Mouse (Mus musculus) R1 (cell line): Measurements from ENCODE around the gene Atf5.

Source experiments
- DNase-seq: peaks from one replicate; pipeline ENCODE4 v3.0.0-alpha.2; 2018; ENCODE audit warnings: low read depth, low spot score

Atf5 gene

DNA sequence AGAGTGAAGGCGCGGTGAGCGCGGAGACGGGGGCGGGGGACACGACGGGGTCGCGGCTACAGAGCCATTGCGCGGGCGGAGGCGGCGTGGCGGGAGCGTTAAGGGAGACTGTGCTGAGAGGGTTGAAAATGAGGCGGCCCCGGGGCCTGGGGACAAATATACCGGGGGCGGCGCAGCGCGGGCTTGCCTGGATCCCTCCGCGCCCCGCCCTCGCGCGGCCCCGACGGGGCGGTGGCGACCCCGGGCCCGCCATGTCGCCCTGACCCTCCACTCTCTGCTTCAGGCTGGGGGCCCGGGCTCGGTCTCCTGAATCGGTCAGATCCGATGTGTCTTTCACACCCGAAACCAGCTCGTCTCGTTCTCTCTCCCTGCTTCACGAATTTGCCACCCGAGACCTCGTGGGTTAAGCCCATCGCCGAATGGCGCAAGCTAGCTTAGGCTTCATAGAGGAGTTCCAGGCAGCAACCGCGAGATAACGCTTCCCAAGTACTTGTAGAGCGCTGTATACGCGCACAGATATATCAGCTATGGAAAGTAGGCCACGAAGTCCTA is at the start of gene Atf5:
Atf5 (minus strand) TSS at position 189 of the 552 bp plus-strand sequence.
- peak; percentile 57 for DNase-seq

DNA sequence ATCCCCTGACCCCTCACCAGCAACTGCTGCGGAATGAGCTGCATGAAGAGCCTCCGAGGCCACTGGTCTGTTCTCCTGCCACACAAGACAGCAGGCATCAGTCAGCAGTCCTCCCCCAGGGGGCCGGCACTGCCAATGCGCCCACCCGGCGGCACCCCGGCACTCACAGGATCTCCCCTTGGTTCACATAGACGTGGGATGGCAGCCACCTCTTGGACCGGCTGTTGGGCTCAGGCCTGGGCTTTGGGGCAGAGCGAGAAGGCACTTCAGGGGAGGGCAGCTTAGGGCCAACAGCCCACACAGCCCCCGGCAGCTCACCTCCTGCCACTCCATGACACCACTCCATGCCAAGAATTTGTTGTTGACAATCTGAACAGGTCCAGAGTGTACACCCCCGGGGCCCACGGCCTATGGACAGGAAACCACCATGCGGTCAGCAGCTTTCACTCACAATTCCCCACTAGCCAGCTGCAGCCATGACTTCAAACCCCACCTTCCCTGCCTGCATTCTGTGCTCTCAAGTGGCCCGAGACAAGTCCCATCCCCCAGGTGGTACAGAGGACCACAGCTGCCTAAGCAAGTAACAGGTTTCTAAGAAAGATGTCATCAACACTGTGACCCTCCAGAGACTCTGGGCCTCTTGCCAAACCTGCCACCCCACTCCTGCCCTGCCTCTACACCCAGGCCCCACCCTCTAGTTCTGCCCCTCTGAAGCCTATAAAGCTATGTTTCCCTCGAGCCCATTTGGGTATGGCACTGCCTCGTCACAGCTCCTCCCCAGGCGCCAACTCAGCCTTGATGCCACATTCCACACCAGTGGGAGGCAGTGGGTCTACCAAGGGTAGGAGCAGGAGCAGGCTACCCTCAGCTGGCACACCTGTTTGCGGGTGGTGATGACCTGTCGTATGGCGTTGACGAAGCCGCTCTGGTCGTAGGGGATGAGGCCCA is 48.4 kb upstream of the Atf5 start:
- no peak for DNase-seq

GRCm38 (mm10) chr7:44863982-44864494 is 47.6 kb upstream of the Atf5 start:
- DNase-seq: no peak

- no peak for DNase-seq
Observed at GRCm38 (mm10) chr7:44863210-44863609, 46.8 kb upstream of the Atf5 start.

GRCm38 (mm10) chr7:44862434-44862833 is 46.0 kb upstream of the Atf5 start:
- no peak for DNase-seq

DNA sequence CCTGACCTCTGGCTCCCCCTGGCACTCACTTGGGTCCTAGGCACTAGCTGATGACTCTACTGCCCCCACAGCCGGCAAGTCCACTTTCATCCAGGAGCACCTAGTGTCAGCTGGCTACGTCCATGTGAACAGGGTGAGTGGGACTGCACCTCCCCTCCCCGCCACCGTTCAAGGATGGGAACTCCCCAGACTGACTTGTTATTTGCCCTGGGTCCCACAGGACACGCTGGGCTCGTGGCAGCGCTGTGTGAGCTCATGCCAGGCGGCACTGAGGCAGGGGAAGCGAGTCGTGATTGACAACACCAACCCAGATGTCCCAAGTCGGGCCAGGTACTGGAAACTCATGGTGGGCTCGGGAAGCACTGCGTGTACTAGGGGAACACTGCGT is 45.0 kb upstream of the Atf5 start:
- DNase-seq: peak; percentile 38

- peak; percentile 75 for DNase-seq
Observed at GRCm38 (mm10) chr7:44860576-44861428, 44.3 kb upstream of the Atf5 start.

DNA sequence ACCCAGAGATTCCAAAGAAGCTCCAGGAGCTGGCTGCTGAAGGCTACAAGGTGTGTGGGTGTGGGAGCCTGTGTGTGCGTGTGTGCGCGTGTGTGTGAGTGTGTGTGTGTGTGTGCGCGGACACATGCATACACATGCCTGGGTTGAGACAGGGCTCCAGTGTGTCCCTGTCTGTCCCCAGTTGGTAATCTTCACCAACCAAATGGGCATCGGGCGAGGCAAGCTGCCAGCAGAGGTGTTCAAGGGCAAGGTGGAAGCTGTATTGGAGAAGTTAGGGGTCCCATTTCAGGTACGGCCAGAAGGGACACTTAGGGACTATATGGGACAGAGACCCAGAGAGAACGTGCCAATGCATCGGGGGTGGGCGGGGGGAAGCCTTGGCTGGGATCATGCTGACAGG is 43.4 kb upstream of the Atf5 start:
- no peak for DNase-seq

DNA sequence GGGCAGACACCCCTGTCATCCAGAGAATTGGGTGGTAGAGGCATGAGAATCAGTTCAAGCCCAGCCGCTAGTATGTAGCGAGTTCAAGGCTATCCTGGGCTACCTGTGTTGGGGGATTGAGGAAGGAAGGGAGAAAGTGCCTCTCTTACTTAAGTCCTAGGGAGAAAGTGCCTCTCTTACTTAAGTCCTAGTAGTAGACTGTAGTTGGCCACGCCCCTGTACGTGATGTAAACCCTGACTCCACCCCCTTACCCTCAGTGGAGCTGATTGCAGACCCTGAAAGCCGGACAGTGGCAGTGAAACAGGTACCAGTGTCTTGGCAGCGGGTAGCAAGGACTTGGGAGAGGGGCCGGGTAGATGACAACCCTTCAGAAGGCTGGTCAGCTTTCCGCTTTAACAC is 41.4 kb upstream of the Atf5 start:
- DNase-seq: peak; percentile 85

- DNase-seq: peak; percentile 96
Observed at GRCm38 (mm10) chr7:44857042-44857552, 40.6 kb upstream of the Atf5 start, which contains the start of gene Pnkp. Pnkp (plus strand) TSS chr7:44857139.

GRCm38 (mm10) chr7:44856265-44856916 is 39.9 kb upstream of the Atf5 start:
- peak; percentile 42 for DNase-seq

DNA sequence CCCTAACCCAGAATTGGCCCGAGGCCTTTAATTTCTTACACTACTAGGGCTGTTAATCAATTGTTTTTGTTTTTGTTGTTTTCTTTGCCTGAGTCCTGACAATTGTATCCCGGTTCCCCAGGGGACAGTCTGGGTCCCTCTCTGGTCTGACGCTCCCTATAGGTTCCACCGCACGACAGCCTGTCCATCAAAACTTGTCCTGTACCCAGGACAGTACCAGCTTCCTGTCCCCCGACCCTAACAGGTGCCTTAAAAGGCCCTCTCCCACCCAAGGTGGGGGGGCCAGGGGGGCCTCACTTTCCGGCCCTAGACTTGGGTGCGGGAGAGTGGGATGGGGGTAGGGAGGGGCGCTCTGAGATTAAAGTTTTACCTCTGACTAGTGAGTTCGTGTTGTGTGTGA is 38.6 kb upstream of the Atf5 start:
- DNase-seq: no peak

DNA sequence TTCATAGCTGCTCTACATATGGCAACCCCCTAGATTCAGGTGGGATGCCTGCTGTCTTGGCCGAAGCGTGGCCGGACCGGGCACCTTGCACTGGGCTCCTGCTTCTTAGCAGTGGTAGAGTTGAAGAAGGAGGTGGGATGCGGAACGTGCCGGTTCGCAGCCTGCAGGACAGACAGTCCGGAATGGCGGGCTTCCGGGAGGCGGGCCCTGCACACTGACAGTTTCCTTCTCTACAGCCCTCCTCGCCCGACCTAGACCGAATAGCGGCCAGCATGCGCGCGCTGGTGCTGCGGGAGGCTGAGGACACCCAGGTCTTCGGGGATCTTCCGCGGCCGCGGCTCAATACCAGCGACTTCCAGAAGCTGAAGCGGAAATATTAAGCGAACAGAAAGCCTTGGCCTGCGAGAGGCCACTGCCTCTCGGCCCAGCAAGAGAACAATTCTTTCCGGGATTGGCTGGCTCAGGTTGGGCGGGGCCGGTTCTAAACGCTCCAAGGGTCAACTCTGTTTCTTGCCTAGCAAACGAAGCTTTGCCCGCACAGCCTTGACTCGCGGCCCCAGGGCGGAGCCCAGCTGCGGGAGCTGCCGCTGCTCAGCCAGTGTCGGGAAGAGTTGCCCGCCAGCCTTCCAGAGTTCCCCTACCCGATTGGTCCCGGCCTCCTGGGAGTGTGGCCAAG is 38.0 kb upstream of the Atf5 start:
- peak; percentile 90 for DNase-seq

DNA sequence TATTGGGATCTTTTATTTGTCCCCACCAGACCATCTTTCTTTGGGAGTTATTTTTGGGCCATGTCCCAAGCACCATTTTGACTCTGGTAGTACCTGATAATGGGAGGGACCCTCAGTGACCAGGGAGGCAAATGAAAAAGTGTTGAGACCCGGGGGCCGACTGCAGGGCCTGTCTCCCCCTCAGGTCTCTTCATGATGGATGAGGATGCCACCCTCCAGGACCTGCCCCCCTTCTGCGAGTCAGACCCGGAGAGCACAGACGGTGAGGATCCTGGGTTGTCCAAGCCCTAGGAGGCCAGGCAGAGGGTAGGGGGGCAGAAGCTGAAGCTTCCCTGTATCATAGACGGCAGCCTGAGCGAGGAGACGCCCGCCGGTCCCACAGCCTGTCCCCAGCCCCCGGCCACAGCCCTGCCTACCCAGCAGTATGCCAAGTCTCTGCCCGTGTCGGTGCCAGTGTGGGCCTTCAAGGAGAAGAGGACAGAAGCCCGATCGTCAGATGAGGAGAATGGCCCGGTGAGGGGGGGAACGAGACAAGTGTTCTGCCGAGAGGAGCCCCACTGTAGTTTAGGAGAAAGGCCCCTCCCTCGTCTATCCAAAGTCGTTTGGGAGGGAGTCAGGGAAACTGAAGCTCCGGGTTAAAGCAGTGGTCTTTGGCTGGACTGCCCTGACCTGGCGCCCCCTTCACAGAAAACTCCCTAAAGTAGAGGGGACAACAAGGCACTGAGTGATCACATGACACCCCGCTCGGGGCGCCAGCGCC is 37.3 kb upstream of the Atf5 start:
- DNase-seq: no peak

- DNase-seq: no peak
Observed at GRCm38 (mm10) chr7:44853065-44853464, 36.6 kb upstream of the Atf5 start.

- DNase-seq: no peak
Observed at GRCm38 (mm10) chr7:44852259-44853027, 36.0 kb upstream of the Atf5 start.

GRCm38 (mm10) chr7:44851625-44852234 is 35.3 kb upstream of the Atf5 start:
- DNase-seq: no peak

GRCm38 (mm10) chr7:44850789-44851624 is 34.5 kb upstream of the Atf5 start:
- DNase-seq: no peak
